Mouse (Mus musculus) heart, postnatal 0 days (tissue): ENCODE measurements around the gene Polr2h.

ENCODE experiments used
- CTCF ChIP-seq: IDR thresholded peaks from 2 replicates; pipeline ENCODE4 v1.5.1; 2016; ENCODE audit warnings: antibody characterized with exemption, control low read depth, low read depth
- EP300 ChIP-seq: IDR thresholded peaks from 2 replicates; pipeline ENCODE4 v1.6.1; 2016; ENCODE audit warnings: antibody characterized with exemption, low read depth

GRCm38 (mm10) chr16:20725321-20725720, 7.9 kb downstream of the Polr2h start:
- no peak for TF ChIP-seq CTCF
- no peak for TF ChIP-seq EP300
